Mouse (Mus musculus): Measurements from ENCODE around the gene Doc2a.

GRCm38 (mm10) chr7:126888852-126889251 is 41.6 kb downstream of the Doc2a start:
- TF ChIP-seq TCF12 (IDR thresholded peaks at IDR 0.05; ENCODE audit: insufficient read depth, poor library complexity, severe bottlenecking) (no peak), USF1 (IDR thresholded peaks at IDR 0.05; ENCODE audit: low read depth) (no peak), MAX (IDR thresholded peaks at IDR 0.05; ENCODE audit: low read depth) (no peak), POLR2A (IDR thresholded peaks at IDR 0.05; ENCODE audit: insufficient read length, low read depth) (no peak), TCF3 (IDR thresholded peaks at IDR 0.05; ENCODE audit: insufficient read length, low read depth) (no peak), SRF (IDR thresholded peaks at IDR 0.05; ENCODE audit: control insufficient read depth, insufficient read length, low read depth) (no peak)

Data from myocyte (in vitro differentiated cells).